Mouse (Mus musculus): ENCODE measurements around the gene Shank1. TPM values are rescaled to one million over a fixed set of nuclear protein-coding genes. Genes with fewer than 3 reads are reported as not detected.

Shank1 gene
- total and polyA plus RNA-seq, 3 experiments = 0.12 to 3.9 TPM; not detected in 1

DNA sequence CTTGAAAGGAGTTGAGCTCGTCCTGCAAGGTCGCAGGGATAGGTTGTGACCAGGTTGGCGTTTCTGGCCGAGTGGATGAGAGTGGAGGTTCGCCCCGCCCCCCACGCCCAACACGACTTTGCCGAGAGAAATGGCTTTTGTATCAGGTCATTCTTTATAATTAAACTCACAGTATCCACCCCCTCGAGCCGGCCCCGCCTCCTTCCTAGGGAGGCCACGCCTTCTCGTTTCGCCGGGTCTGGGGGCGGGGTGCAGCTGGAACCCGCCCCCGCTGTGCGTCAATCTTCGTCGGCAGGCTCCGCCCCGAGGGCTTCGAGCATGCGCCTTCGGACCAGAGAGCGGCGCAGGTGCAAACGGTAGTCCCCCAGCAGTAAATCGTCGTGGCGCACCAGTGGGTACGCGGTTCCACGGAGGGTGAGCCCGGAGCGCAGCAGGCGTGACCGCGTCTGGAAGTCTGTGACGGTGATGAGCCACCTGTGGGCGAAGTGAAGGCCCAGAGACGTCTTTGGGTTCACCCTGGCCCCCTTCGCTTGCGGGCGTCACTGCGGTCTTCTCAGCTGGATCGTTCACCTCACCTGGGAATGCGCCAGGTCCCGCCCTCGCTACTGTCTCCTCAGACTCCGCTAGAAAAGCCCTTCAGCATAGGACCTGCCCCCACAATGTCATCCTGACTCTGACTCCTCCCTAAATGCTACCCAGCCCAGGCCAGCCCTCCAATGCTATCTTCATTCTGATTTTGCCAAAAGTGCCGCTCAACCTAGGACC is 50.0 kb downstream of the Shank1 start (continued):
- TF ChIP-seq E2F4 (IDR thresholded peaks at IDR 0.05; ENCODE audit: borderline replicate concordance, low read depth, low read length) = no peak
- no peak for TF ChIP-seq MYC (IDR thresholded peaks at IDR 0.05; ENCODE audit: low read depth, low read length)
- TF ChIP-seq HCFC1 (IDR thresholded peaks at IDR 0.05; ENCODE audit: low read depth, low read length) = peak; percentile 59; the same call in 1 of the 2 replicates
- no peak for TF ChIP-seq POLR2AphosphoS5 (IDR thresholded peaks at IDR 0.05; ENCODE audit: borderline replicate concordance, low read depth, low read length)
- TF ChIP-seq BHLHE40 (IDR thresholded peaks at IDR 0.05; ENCODE audit: borderline replicate concordance, low read depth, low read length) = no peak
- no peak for TF ChIP-seq RAD21 (IDR thresholded peaks at IDR 0.05; ENCODE audit: low read depth, low read length)
- TF ChIP-seq MAX (IDR thresholded peaks at IDR 0.05; ENCODE audit: low read length) = no peak
- no peak for TF ChIP-seq USF2 (IDR thresholded peaks at IDR 0.05; ENCODE audit: borderline replicate concordance in 1 of 2, insufficient read depth in 1 of 2, low read depth in 1 of 2, low read length in 2 of 2)
- TF ChIP-seq NELFE (IDR thresholded peaks at IDR 0.05; ENCODE audit: low read depth, low read length) = peak; percentile 54
- TF ChIP-seq TBP (IDR thresholded peaks at IDR 0.05; ENCODE audit: low read depth, low read length) = 0 out of 2 replicates have a peak, but pooled peaks have one; percentile 11
- TF ChIP-seq ZKSCAN1 (IDR thresholded peaks at IDR 0.05; ENCODE audit: low read depth, low read length) = no peak
- no peak for TF ChIP-seq KAT2A (conservative IDR thresholded peaks at IDR 0.05; ENCODE audit: low read depth, low read length)

DNA sequence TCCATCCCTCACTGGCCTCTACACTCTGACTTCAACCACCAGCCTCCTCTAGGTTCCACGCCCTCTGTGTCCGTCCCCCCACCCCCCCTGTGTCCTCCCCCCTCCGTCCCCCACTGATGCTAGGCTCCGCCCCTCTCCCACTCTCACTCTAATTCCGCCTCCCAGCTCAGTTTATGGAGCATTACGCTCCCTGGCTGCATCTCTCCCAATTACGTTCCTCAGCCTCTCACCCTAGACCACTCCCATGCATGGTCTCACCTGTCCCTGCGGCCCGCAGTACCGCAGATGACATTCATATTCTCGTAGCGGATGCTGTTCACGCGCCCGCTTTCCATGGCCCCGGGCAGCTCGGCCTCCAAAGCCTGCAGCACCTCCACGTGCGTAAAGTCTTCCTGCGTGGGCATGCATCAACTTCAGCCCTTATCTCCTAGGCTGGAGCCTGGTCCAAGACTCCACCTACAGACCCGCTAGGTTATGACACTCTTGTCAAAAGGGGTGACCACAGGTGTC is 50.8 kb downstream of the Shank1 start:
- peaks cover 0 to 6% of the 10 kb centered on the region in 2 experiments; a peak in 1 of 4 replicates for H3K4me1 ChIP-seq (ENCODE audit: control insufficient read depth in 1 of 2, insufficient read depth in 2 of 2, low read length in 2 of 2)
- no peaks in the 10 kb centered on the region for H3K9me3 ChIP-seq (replicated peaks; ENCODE audit: insufficient read depth, low read length)
- no peak overlapping the region for H3K27ac ChIP-seq (ENCODE audit: control insufficient read depth, low read depth, low read length)
- DNase-seq (ENCODE audit: low read depth, low spot score) = no peak
- H3K27me3 ChIP-seq (ENCODE audit: control insufficient read depth in 1 of 2, insufficient read depth in 2 of 2, low read length in 2 of 2) = no peaks in the 10 kb centered on the region; a peak in 1 of 4 replicates
- peak overlapping the region; percentile 53 to 54; a peak in 3 of 4 replicates for H3K4me3 ChIP-seq (ENCODE audit: control insufficient read depth in 1 of 2, insufficient read depth in 1 of 2, low read depth in 2 of 2, low read length in 2 of 2)
- peaks cover 0 to 2% of the 10 kb centered on the region in 2 experiments; a peak in 1 of 4 replicates for H3K36me3 ChIP-seq (ENCODE audit: control insufficient read depth in 1 of 2, insufficient read depth in 2 of 2, low read length in 2 of 2)
- no peak overlapping the region for H3K9ac ChIP-seq (ENCODE audit: control insufficient read depth, low read depth, low read length, poor library complexity, severe bottlenecking)
- TF ChIP-seq CTCF (IDR thresholded peaks at IDR 0.05 in 2 of 3, conservative IDR thresholded peaks at IDR 0.05 in 1 of 3; ENCODE audit: control insufficient read depth in 1 of 3, insufficient read depth in 1 of 3, low read depth in 2 of 3, low read length in 3 of 3, poor library complexity in 1 of 3, severe bottlenecking in 1 of 3) (no peak), ELF1 (IDR thresholded peaks at IDR 0.05; ENCODE audit: low read depth, low read length) (no peak), MYC (IDR thresholded peaks at IDR 0.05; ENCODE audit: low read depth, low read length) (no peak), NELFE (IDR thresholded peaks at IDR 0.05; ENCODE audit: low read depth, low read length) (no peak), MXI1 (IDR thresholded peaks at IDR 0.05; ENCODE audit: low read depth, low read length) (no peak), TCF12 (IDR thresholded peaks at IDR 0.05; ENCODE audit: low read depth, low read length) (no peak), USF2 (IDR thresholded peaks at IDR 0.05; ENCODE audit: borderline replicate concordance in 1 of 2, insufficient read depth in 1 of 2, low read depth in 1 of 2, low read length in 2 of 2) (no peak), MYB (IDR thresholded peaks at IDR 0.05; ENCODE audit: low read depth, low read length) (no peak), MAFK (IDR thresholded peaks at IDR 0.05; ENCODE audit: borderline replicate concordance, low read depth, low read length) (no peak), SIN3A (IDR thresholded peaks at IDR 0.05; ENCODE audit: low read length) (no peak), UBTF (IDR thresholded peaks at IDR 0.05; ENCODE audit: borderline replicate concordance, insufficient read depth, low read depth, low read length) (no peak), POLR2AphosphoS5 (IDR thresholded peaks at IDR 0.05; ENCODE audit: borderline replicate concordance, low read depth, low read length) (no peak), MEF2A (IDR thresholded peaks at IDR 0.05; ENCODE audit: extremely low read depth, insufficient replicate concordance, low read depth, low read length, poor library complexity, severe bottlenecking) (no peak), ETS1 (IDR thresholded peaks at IDR 0.05; ENCODE audit: low read depth, low read length) (no peak), TAL1 (IDR thresholded peaks at IDR 0.05; ENCODE audit: low read length) (no peak), ZKSCAN1 (IDR thresholded peaks at IDR 0.05; ENCODE audit: low read depth, low read length) (no peak), NRF1 (IDR thresholded peaks at IDR 0.05; ENCODE audit: insufficient read depth, low read depth, low read length, poor library complexity, severe bottlenecking) (no peak)
- H3K79me2 ChIP-seq (ENCODE audit: control insufficient read depth, insufficient read depth, low read length, poor library complexity) = no peaks in the 10 kb centered on the region
